Mouse (Mus musculus): ENCODE data around the gene Bax. TPM values are rescaled to one million over a fixed set of nuclear protein-coding genes. Genes with fewer than 3 reads are reported as not detected.
A peak's percentile ranks its signal among the peaks of the same experiment; 100 is the strongest.

Gene Bax
- total and polyA plus RNA-seq, 3 experiments = 195 to 273 (median 233) TPM

GRCm38 (mm10) chr7:45460860-45461314 lies 5.8 kb downstream of the Bax start:
- Histone ChIP-seq H3K4me3 (replicated peaks in 1 of 3; ENCODE audit: low read depth in 2 of 3, low read length in 2 of 3, poor library complexity in 1 of 3) (peak overlapping the region in 1 of 3 experiments; percentile 40), H3K4me1 (ENCODE audit: control insufficient read depth in 1 of 2, insufficient read depth in 2 of 2) (peaks cover 16 to 52% of the 10 kb centered on the region in 2 experiments), H3K9ac (ENCODE audit: insufficient read depth, low read depth) (peak overlapping the region; percentile 59), H3K27me3 (replicated peaks) (no peaks in the 10 kb centered on the region), H3K27ac (ENCODE audit: insufficient read depth, low read depth) (peak overlapping the region; percentile 80), H3K36me3 (replicated peaks in 1 of 2; ENCODE audit: control insufficient read depth in 1 of 2, insufficient read depth in 1 of 2, low read length in 1 of 2) (peaks cover 43 to 64% of the 10 kb centered on the region in 2 experiments), H3K4me2 (ENCODE audit: insufficient read depth, low read depth, poor library complexity, severe bottlenecking) (peak overlapping the region; percentile 93; the same call in 1 of the 2 replicates), H3K79me2 (replicated peaks; ENCODE audit: control insufficient read depth, extremely low read depth, insufficient read depth, poor library complexity, severe bottlenecking) (peaks cover 45% of the 10 kb centered on the region), H3K9me3 (replicated peaks; ENCODE audit: low read length) (no peaks in the 10 kb centered on the region)
- in situ Hi-C loops (cut with MboI; ENCODE audit: low pct_ligation_motif_present, low pct_unique_long_range_greater_than_20kb, low sequenced_read_pairs) (loop anchor here (10.0 kb wide), 1 partner anchor 224 kb away; the partner anchor contains the start of gene Ntn5), dilution Hi-C loops (cut with MboI; ENCODE audit: extremely low pct_ligation_motif_present, extremely low pct_unique_long_range_greater_than_20kb, low sequenced_read_pairs) (no loop called here)
- TF ChIP-seq TCF12 (IDR thresholded peaks at IDR 0.05; ENCODE audit: low read depth, low read length) (peak; percentile 30; the same call in 1 of the 2 replicates), MEF2A (IDR thresholded peaks at IDR 0.05; ENCODE audit: borderline replicate concordance, low read depth, low read length) (no peak), MYC (IDR thresholded peaks at IDR 0.05; ENCODE audit: low read depth, low read length) (no peak), RCOR1 (conservative IDR thresholded peaks at IDR 0.05; ENCODE audit: low read depth, low read length) (no peak), SIN3A (IDR thresholded peaks at IDR 0.05; ENCODE audit: low read length) (peak; percentile 35; the same call in 1 of the 2 replicates), IRF4 (IDR thresholded peaks at IDR 0.05; ENCODE audit: low read depth, low read length) (peak; percentile 36; the same call in 1 of the 2 replicates), CHD1 (IDR thresholded peaks at IDR 0.05; ENCODE audit: low read depth, low read length) (no peak), ETS1 (conservative IDR thresholded peaks at IDR 0.05; ENCODE audit: low read depth, low read length) (peak; percentile 51), TBP (conservative IDR thresholded peaks at IDR 0.05; ENCODE audit: low read depth, low read length) (peak; percentile 62; the same call in 1 of the 2 replicates), MXI1 (IDR thresholded peaks at IDR 0.05; ENCODE audit: low read depth, low read length) (peak; percentile 35; the same call in 1 of the 2 replicates), EP300 (IDR thresholded peaks at IDR 0.05; ENCODE audit: low read length) (no peak), MAFK (IDR thresholded peaks at IDR 0.05; ENCODE audit: insufficient replicate concordance, low read length) (peak; percentile 93), POLR2A (IDR thresholded peaks at IDR 0.05; ENCODE audit: low read depth, low read length) (peak; percentile 21; the same call in 1 of the 2 replicates), GABPA (IDR thresholded peaks at IDR 0.05; ENCODE audit: insufficient replicate concordance, low read depth, low read length) (peak; percentile 75), UBTF (IDR thresholded peaks at IDR 0.05; ENCODE audit: low read depth, low read length) (peak; percentile 75), MAX (IDR thresholded peaks at IDR 0.05; ENCODE audit: low read length) (peak; percentile 26; the same call in 1 of the 2 replicates), ZKSCAN1 (IDR thresholded peaks at IDR 0.05; ENCODE audit: borderline replicate concordance, low read depth, low read length) (no peak), BHLHE40 (IDR thresholded peaks at IDR 0.05; ENCODE audit: low read depth, low read length) (peak; percentile 39; the same call in 1 of the 2 replicates), CHD2 (IDR thresholded peaks at IDR 0.05; ENCODE audit: low read length) (no peak), ELF1 (IDR thresholded peaks at IDR 0.05; ENCODE audit: low read depth, low read length) (no peak; the same call in 1 of the 2 replicates)
- peak; percentile 72 for DNase-seq (ENCODE audit: extremely low read depth)

- in situ Hi-C loops (cut with MboI; ENCODE audit: low pct_ligation_motif_present, low pct_unique_long_range_greater_than_20kb, low sequenced_read_pairs) (loop anchor here (10.0 kb wide), 1 partner anchor 224 kb away; the partner anchor contains the start of gene Ntn5), dilution Hi-C loops (cut with MboI; ENCODE audit: extremely low pct_ligation_motif_present, extremely low pct_unique_long_range_greater_than_20kb, low sequenced_read_pairs) (no loop called here)
- TF ChIP-seq NRF1 (IDR thresholded peaks at IDR 0.05; ENCODE audit: low read depth, low read length) = 0 out of 2 replicates have a peak, but pooled peaks have one; percentile 26
- no peak for TF ChIP-seq PAX5 (IDR thresholded peaks at IDR 0.05; ENCODE audit: low read length)
- Histone ChIP-seq H3K4me1 (ENCODE audit: control insufficient read depth in 1 of 2, insufficient read depth in 2 of 2) (peaks cover 16 to 52% of the 10 kb centered on the region in 2 experiments), H3K27ac (ENCODE audit: insufficient read depth, low read depth) (peak overlapping the region; percentile 80), H3K4me2 (ENCODE audit: insufficient read depth, low read depth, poor library complexity, severe bottlenecking) (peak overlapping the region; percentile 93), H3K9ac (ENCODE audit: insufficient read depth, low read depth) (peak overlapping the region; percentile 59), H3K4me3 (replicated peaks in 1 of 3; ENCODE audit: low read depth in 2 of 3, low read length in 2 of 3, poor library complexity in 1 of 3) (peak overlapping the region in 1 of 3 experiments; percentile 40), H3K79me2 (replicated peaks; ENCODE audit: control insufficient read depth, extremely low read depth, insufficient read depth, poor library complexity, severe bottlenecking) (peaks cover 42% of the 10 kb centered on the region), H3K36me3 (replicated peaks in 1 of 2; ENCODE audit: control insufficient read depth in 1 of 2, insufficient read depth in 1 of 2, low read length in 1 of 2) (peaks cover 47 to 69% of the 10 kb centered on the region in 2 experiments), H3K27me3 (replicated peaks) (no peaks in the 10 kb centered on the region), H3K9me3 (replicated peaks; ENCODE audit: low read length) (no peaks in the 10 kb centered on the region)
- no peak for DNase-seq (ENCODE audit: extremely low read depth)
Observed at GRCm38 (mm10) chr7:45460377-45460776, 6.3 kb downstream of the Bax start.
